Mouse (Mus musculus): ENCODE results near the gene Gm5127.

Gene Gm5127

Small RNA genes lying within 50 kb of the gene (microRNA-seq; reads per million reads assigned to microRNA genes)
- 0 reads per million in 2 experiments for gene Gm22102

Measured in adrenal gland (tissue).